Comparison of ENCODE assay signal across 8 mouse cellular contexts in the genomic region with DNA sequence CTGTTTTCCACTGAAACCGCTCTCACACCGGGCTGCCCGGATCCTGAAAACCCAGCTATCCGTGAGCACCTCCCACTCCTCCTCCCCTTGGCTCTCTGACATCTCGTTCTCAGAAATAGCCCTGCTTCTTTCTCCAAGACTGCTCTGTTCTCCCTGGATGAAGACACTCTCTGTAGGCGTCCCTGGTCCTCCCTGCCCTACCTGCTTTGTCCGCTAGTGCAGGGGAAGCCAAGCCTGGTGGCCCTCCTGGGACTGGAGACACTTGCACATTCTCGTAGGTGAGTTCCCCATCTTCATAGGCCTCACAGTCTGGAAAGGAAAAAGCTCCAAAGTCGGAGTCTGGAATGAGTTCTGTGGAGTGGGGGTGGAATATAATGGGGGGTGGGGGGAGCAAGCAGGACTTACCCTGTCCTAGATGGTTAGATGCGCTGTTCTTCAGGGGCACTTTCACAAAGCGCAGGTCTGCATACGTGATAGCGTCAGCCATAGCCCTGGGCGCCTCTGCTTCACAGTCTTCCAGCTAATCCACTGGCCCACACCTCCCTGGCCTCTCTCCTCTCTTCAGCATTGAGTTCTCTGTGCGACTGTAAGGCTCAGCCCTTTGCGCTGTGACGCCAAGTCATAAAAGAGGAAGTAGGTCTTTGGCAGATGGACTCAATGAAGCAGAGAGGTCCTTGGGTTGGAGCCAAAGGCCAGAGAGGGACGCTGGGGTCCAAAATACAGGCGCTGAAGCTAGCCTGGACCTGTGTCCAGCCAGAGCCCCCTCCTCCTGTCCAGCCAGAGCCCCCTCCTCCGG. TPM values are rescaled to one million over a fixed set of nuclear protein-coding genes. Genes with fewer than 3 reads are reported as not detected.
DNase-seq lines count a peak whose midpoint lies in the region; ATAC-seq and TF ChIP-seq lines count a peak whose summit lies in the region.

A gene (minus strand): TSS at position 588 of the 796 bp plus-strand sequence.

- H3K9me3 ChIP-seq in kidney, embryonic 15.5 days (replicated peaks): no peaks in the 10 kb centered on the region
- H3K9me3 ChIP-seq in embryonic facial prominence, embryonic 10.5 days: no peaks in the 10 kb centered on the region
- no peaks in the 10 kb centered on the region for H3K9me3 ChIP-seq in hindbrain, postnatal 0 days (ENCODE audit: low read length)
- no peaks in the 10 kb centered on the region for H3K9me3 ChIP-seq in midbrain, embryonic 11.5 days (ENCODE audit: control insufficient read depth, low read length)

- no peaks in the 10 kb centered on the region for H3K36me3 ChIP-seq in kidney, embryonic 15.5 days
- no peaks in the 10 kb centered on the region for H3K36me3 ChIP-seq in embryonic facial prominence, embryonic 10.5 days (replicated peaks)
- no peaks in the 10 kb centered on the region for H3K36me3 ChIP-seq in hindbrain, postnatal 0 days (ENCODE audit: insufficient read depth, low read length)
- H3K36me3 ChIP-seq in midbrain, embryonic 11.5 days (ENCODE audit: control insufficient read depth, insufficient read depth, low read length): no peaks in the 10 kb centered on the region

- peak within 1 kb of the TSS; percentile 64 for H3K4me2 ChIP-seq in kidney, embryonic 15.5 days
- peak within 1 kb of the TSS; percentile 41 for H3K4me2 ChIP-seq in hindbrain, postnatal 0 days (ENCODE audit: low read depth, low read length)
- H3K4me2 ChIP-seq in midbrain, embryonic 11.5 days: peak within 1 kb of the TSS; percentile 41

- H3K27ac ChIP-seq in kidney, embryonic 15.5 days: no peak within 1 kb of the TSS
- no peak within 1 kb of the TSS for H3K27ac ChIP-seq in embryonic facial prominence, embryonic 10.5 days (replicated peaks)
- no peak within 1 kb of the TSS for H3K27ac ChIP-seq in hindbrain, postnatal 0 days
- no peak within 1 kb of the TSS for H3K27ac ChIP-seq in midbrain, embryonic 11.5 days (ENCODE audit: low read depth, low read length)

- H3K9ac ChIP-seq in kidney, embryonic 15.5 days: 0 out of 2 replicates have a peak within 1 kb of the TSS, but pooled peaks have one; percentile 14
- no peak within 1 kb of the TSS for H3K9ac ChIP-seq in hindbrain, postnatal 0 days (replicated peaks; ENCODE audit: low read length)
- peak within 1 kb of the TSS; percentile 3 for H3K9ac ChIP-seq in midbrain, embryonic 11.5 days (ENCODE audit: low read length)

- ATAC-seq in kidney, embryonic 15.5 days (replicated peaks; ENCODE audit: low FRiP score): no peak; the same call in 1 of the 2 replicates
- ATAC-seq in hindbrain, postnatal 0 days: no peak
- peak; percentile 27; the same call in 1 of the 2 replicates for ATAC-seq in midbrain, embryonic 11.5 days (ENCODE audit: low FRiP score)
- ATAC-seq in erythroblast, adult 5-6 weeks (replicated peaks; ENCODE audit: low FRiP score, poor library complexity, severe bottlenecking): no peak

- WGBS in kidney, embryonic 15.5 days: 26% methylated on average over 20 of the region's 20 CpGs
- 29% methylated on average over 20 of the region's 20 CpGs for WGBS in embryonic facial prominence, embryonic 10.5 days
- 27% methylated on average over 20 of the region's 20 CpGs for WGBS in hindbrain, postnatal 0 days
- 29% methylated on average over 20 of the region's 20 CpGs for WGBS in midbrain, embryonic 11.5 days

- DNase-seq in kidney, adult 18-20 months: no peak
- DNase-seq in embryonic facial prominence, embryonic 10.5 days (ENCODE audit: low spot score): peak; percentile 37
- peak; percentile 34 for DNase-seq in hindbrain, postnatal 0 days (ENCODE audit: low spot score)
- peak; percentile 88 for DNase-seq in midbrain, embryonic 11.5 days (ENCODE audit: low spot score, missing footprints)
- no peak for DNase-seq in adrenal gland, postnatal 25 days
- no peak for DNase-seq in adrenal gland, adult 2 months

- 0 out of 2 replicates have a peak, but pooled peaks have one; percentile 16 for TF ChIP-seq CTCF in hindbrain, postnatal 0 days (IDR thresholded peaks at IDR 0.05; ENCODE audit: low read depth)

- H3K4me1 ChIP-seq in kidney, embryonic 15.5 days: peaks cover 36% of the 10 kb centered on the region
- H3K4me1 ChIP-seq in embryonic facial prominence, embryonic 10.5 days: peaks cover 28% of the 10 kb centered on the region
- peaks cover 11% of the 10 kb centered on the region; the same call in 1 of the 2 replicates for H3K4me1 ChIP-seq in hindbrain, postnatal 0 days (ENCODE audit: insufficient read depth, low read length)
- peaks cover 4% of the 10 kb centered on the region; the same call in 1 of the 2 replicates for H3K4me1 ChIP-seq in midbrain, embryonic 11.5 days (ENCODE audit: control insufficient read depth, insufficient read depth, low read length)

- peaks cover 37% of the 10 kb centered on the region for H3K27me3 ChIP-seq in kidney, embryonic 15.5 days
- peaks cover 63% of the 10 kb centered on the region for H3K27me3 ChIP-seq in embryonic facial prominence, embryonic 10.5 days (replicated peaks; ENCODE audit: low read depth, poor library complexity, severe bottlenecking)
- H3K27me3 ChIP-seq in hindbrain, postnatal 0 days (ENCODE audit: insufficient read depth, low read length): no peaks in the 10 kb centered on the region; the same call in 1 of the 2 replicates
- H3K27me3 ChIP-seq in midbrain, embryonic 11.5 days (ENCODE audit: control insufficient read depth, insufficient read depth, low read length): peaks cover 15% of the 10 kb centered on the region

- H3K4me3 ChIP-seq in kidney, embryonic 15.5 days (replicated peaks): peak within 1 kb of the TSS; percentile 28
- peak within 1 kb of the TSS; percentile 51 for H3K4me3 ChIP-seq in embryonic facial prominence, embryonic 10.5 days
- H3K4me3 ChIP-seq in hindbrain, postnatal 0 days (ENCODE audit: low read length): peak within 1 kb of the TSS; percentile 11
- H3K4me3 ChIP-seq in midbrain, embryonic 11.5 days (ENCODE audit: low read depth, low read length): peak within 1 kb of the TSS; percentile 22; the same call in 1 of the 2 replicates

RNA-seq across cellular contexts. Expression of the gene that starts here (rescaled TPM):
- 3.0 and 4.3 TPM in 2 replicates for polyA plus RNA-seq in kidney, embryonic 15.5 days (2015; fragmentation: Nextera tagmentation; extraction: Ambion mirVana)
- 2.3 TPM in 2 replicates for polyA plus RNA-seq in embryonic facial prominence, embryonic 10.5 days (2016; fragmentation: Nextera tagmentation; extraction: Ambion mirVana)
- total RNA-seq in hindbrain, postnatal 0 days (2014; rRNA removed): not detected in 2 replicates
- 4.4 and 4.7 TPM in 2 replicates for polyA plus RNA-seq in hindbrain, postnatal 0 days (2015; fragmentation: Nextera tagmentation; extraction: Ambion mirVana)
- polyA plus RNA-seq in midbrain, embryonic 11.5 days (2014; fragmentation: Nextera tagmentation; extraction: Ambion mirVana): 2.9 and 3.4 TPM in 2 replicates
- total RNA-seq in adrenal gland, postnatal 25 days (2021): 2.9 TPM in 1 of 2 replicates, not detected in the other
- total RNA-seq in adrenal gland, adult 2 months (2021): 1 to 10 TPM; 3.0 to 3.3 TPM
- polyA plus RNA-seq in adrenal gland, adult 2 months (2012; rRNA removed): 3.3 and 3.7 TPM in 2 replicates
- total RNA-seq in erythroblast, adult 5-6 weeks (2015; ENCODE audit: low replicate concordance): 2.1 and 2.3 TPM in 2 replicates
- 0.43 and 7.9 TPM in 2 replicates for total RNA-seq in erythroblast, adult 5-6 weeks (2017; ENCODE audit: low replicate concordance)

Comparison
In these comparisons a context has a peak if more than half of its experiments do, and no peak if none do; other contexts are left out.
1. DNase-seq: peak in embryonic facial prominence, embryonic 10.5 days (single experiment), hindbrain, postnatal 0 days (single experiment) and midbrain, embryonic 11.5 days (single experiment); none in kidney, adult 18-20 months (single experiment), adrenal gland, postnatal 25 days (single experiment) and adrenal gland, adult 2 months (single experiment).
2. Peak in every context shown above with its lines, with median percentiles within 50 percentile points of each other: H3K4me2 ChIP-seq and H3K4me3 ChIP-seq.